Comparison of ENCODE assay signal across 15 mouse cellular contexts in genomic region chr19:50326151-50326550, GRCm38 (mm10).
DNase-seq lines count a peak whose midpoint lies in the region; ATAC-seq and TF ChIP-seq lines count a peak whose summit lies in the region.
"Had no signal": no experiment of that assay in that cellular context is flagged by ENCODE, and none has a peak within 500 bp of the region (broad histone marks: within the 10 kb centered on the region; RNA-seq: fewer than 3 reads in every experiment).

No protein-coding gene starts in this region.

- DNase-seq in cerebellum, postnatal 14 days = peak; percentile 39 to 65
- DNase-seq in forebrain, embryonic 10.5 days (ENCODE audit: extremely low spot score, low spot score) = no peak
- DNase-seq in brain, adult 2 months (ENCODE audit: low read depth, low spot score) = peak; percentile 23
- peak; percentile 19 for DNase-seq in brain, embryonic 14.5 days (ENCODE audit: low read depth)
- DNase-seq in thymus, postnatal 25 days = no peak

- H3K4me1 ChIP-seq in forebrain, embryonic 16.5 days (replicated peaks; ENCODE audit: control insufficient read depth, insufficient read depth, low read length) = no peaks in the 10 kb centered on the region
- H3K4me1 ChIP-seq in forebrain, embryonic 10.5 days = no peaks in the 10 kb centered on the region
- H3K4me1 ChIP-seq: heart, embryonic 10.5 days; heart, embryonic 13.5 days; hindbrain, embryonic 12.5 days; hindbrain, embryonic 15.5 days; kidney, embryonic 15.5 days had no signal

- H3K36me3 ChIP-seq in forebrain, embryonic 16.5 days (ENCODE audit: control insufficient read depth, insufficient read depth) = no peaks in the 10 kb centered on the region
- no peaks in the 10 kb centered on the region for H3K36me3 ChIP-seq in forebrain, embryonic 10.5 days (replicated peaks)
- H3K36me3 ChIP-seq: heart, embryonic 10.5 days; heart, embryonic 13.5 days; hindbrain, embryonic 12.5 days; hindbrain, embryonic 15.5 days; kidney, embryonic 15.5 days had no signal

- no peak for ATAC-seq in cerebellum, adult (ENCODE audit: insufficient number of reproducible peaks, low FRiP score, low TSS enrichment)
- ATAC-seq in forebrain, embryonic 16.5 days = 0 out of 2 replicates have a peak, but pooled peaks have one; percentile 23
- ATAC-seq: CD4-positive, CD25-positive, alpha-beta regulatory T cell, adult 4 months; intestine, postnatal 0 days had no signal

- TF ChIP-seq CTCF in brain, embryonic 14.5 days (IDR thresholded peaks at IDR 0.05; ENCODE audit: borderline replicate concordance, extremely low read depth, insufficient read depth, insufficient read length) = no peak

- H3K27ac ChIP-seq in forebrain, embryonic 16.5 days (ENCODE audit: low read length) = no peak overlapping the region
- H3K27ac ChIP-seq in forebrain, embryonic 10.5 days = no peak overlapping the region
- H3K27ac ChIP-seq: heart, adult 2 months; heart, embryonic 10.5 days; heart, embryonic 13.5 days; hindbrain, embryonic 12.5 days; hindbrain, embryonic 15.5 days; kidney, embryonic 15.5 days had no signal

- H3K27me3 ChIP-seq in forebrain, embryonic 16.5 days (replicated peaks; ENCODE audit: control insufficient read depth, insufficient read depth, low read length) = no peaks in the 10 kb centered on the region
- no peaks in the 10 kb centered on the region for H3K27me3 ChIP-seq in forebrain, embryonic 10.5 days (ENCODE audit: poor library complexity, severe bottlenecking)
- H3K27me3 ChIP-seq: heart, embryonic 13.5 days; hindbrain, embryonic 12.5 days; hindbrain, embryonic 15.5 days; kidney, embryonic 15.5 days had no signal

- H3K4me2 ChIP-seq in forebrain, embryonic 16.5 days (ENCODE audit: low read length) = no peak overlapping the region
- H3K4me2 ChIP-seq: heart, embryonic 13.5 days; hindbrain, embryonic 12.5 days; hindbrain, embryonic 15.5 days; kidney, embryonic 15.5 days had no signal

- no peak overlapping the region for H3K4me3 ChIP-seq in forebrain, embryonic 16.5 days (replicated peaks; ENCODE audit: low read length)
- H3K4me3 ChIP-seq in forebrain, embryonic 10.5 days = no peak overlapping the region
- H3K4me3 ChIP-seq: heart, adult 2 months; heart, embryonic 10.5 days; heart, embryonic 13.5 days; hindbrain, embryonic 12.5 days; hindbrain, embryonic 15.5 days; kidney, embryonic 15.5 days had no signal

- no peaks in the 10 kb centered on the region for H3K9me3 ChIP-seq in forebrain, embryonic 16.5 days (ENCODE audit: control insufficient read depth, low read length)
- no peaks in the 10 kb centered on the region for H3K9me3 ChIP-seq in forebrain, embryonic 10.5 days
- H3K9me3 ChIP-seq: heart, embryonic 10.5 days; heart, embryonic 13.5 days; hindbrain, embryonic 12.5 days; hindbrain, embryonic 15.5 days; kidney, embryonic 15.5 days had no signal

- no peak for TF ChIP-seq POLR2A in brain, embryonic 14.5 days (IDR thresholded peaks at IDR 0.05; ENCODE audit: borderline replicate concordance, extremely low read depth, insufficient read depth, insufficient read length, poor library complexity, severe bottlenecking)

- no peak overlapping the region for H3K9ac ChIP-seq in forebrain, embryonic 16.5 days (replicated peaks; ENCODE audit: low read depth, low read length)
- H3K9ac ChIP-seq: heart, embryonic 13.5 days; hindbrain, embryonic 12.5 days; hindbrain, embryonic 15.5 days; kidney, embryonic 15.5 days had no signal

- WGBS in forebrain, embryonic 16.5 days = 57% methylated on average over 3 of the region's 3 CpGs
- 84% methylated on average over 3 of the region's 3 CpGs for WGBS in forebrain, embryonic 10.5 days

Comparison
In these comparisons a context has a peak if more than half of its experiments do, and no peak if none do; other contexts are left out.
1. DNase-seq: peak in cerebellum, postnatal 14 days (2 of 2), brain, adult 2 months (single experiment) and brain, embryonic 14.5 days (single experiment); none in forebrain, embryonic 10.5 days (single experiment) and thymus, postnatal 25 days (single experiment).